Mouse (Mus musculus) liver, adult 2 months (tissue): ENCODE measurements around the gene Nckap1.

Experiments used
- CTCF ChIP-seq: fragments of 200-500 bp; IDR thresholded peaks from 2 replicates; pipeline ENCODE4 v1.5.1; 2011; ENCODE audit warnings: low read depth, low read length, control low read depth
- POLR2A ChIP-seq: fragments of 200-500 bp; IDR thresholded peaks from 2 replicates; pipeline ENCODE4 v1.6.1; 2011; ENCODE audit warnings: low read length, control low read depth; ENCODE audit not compliant: insufficient read depth; ENCODE audit errors: extremely low read depth

- TF ChIP-seq CTCF (no peak), POLR2A (no peak)
Measured at GRCm38 (mm10) chr2:80474247-80474796, 106.9 kb downstream of the Nckap1 start.
